Mouse (Mus musculus) kidney, postnatal 36 days (tissue): ENCODE results near the gene Phc2.

Experiments used
- DNase-seq, 2 experiments: peaks; one replicate each; pipeline ENCODE4 v3.0.0; 2021 to 2022; ENCODE audit warnings: mixed read lengths in 2 of 2

Phc2 gene

DNA sequence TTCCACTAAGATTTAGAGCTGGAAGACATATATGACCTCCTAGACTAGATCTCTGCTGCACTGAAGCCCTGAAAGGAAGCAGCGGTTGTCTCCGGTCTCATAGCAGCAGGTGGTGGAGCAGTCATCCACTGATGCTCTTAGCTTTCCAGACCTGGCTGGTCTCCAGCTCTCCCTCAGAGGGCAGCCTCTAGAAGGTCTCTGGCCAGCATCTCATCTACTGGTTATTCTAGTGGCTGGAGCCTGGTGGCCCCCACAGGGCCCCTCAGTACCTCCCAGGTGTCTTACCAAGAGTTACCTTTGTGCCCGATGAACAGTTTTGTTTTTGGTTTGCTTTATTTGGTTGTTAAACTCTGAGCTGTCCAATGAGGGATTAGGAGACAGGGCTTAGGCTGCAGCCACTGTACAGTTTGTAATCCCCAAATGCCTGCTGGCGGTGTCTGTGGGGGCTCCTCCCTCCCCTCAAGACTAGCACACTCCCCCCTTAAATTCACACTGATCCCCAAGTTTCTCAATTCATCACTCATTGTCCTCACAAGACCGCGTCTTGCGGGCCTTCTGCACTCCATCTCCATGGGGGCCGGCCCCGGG, 66.7 kb downstream of the Phc2 start:
- DNase-seq = peak in 1 of 2 experiments; percentile 38

GRCm38 (mm10) chr4:128721761-128722160, 67.3 kb downstream of the Phc2 start:
- no peak for DNase-seq

- no peak for DNase-seq
Observed at GRCm38 (mm10) chr4:128722932-128723331, 68.4 kb downstream of the Phc2 start.

GRCm38 (mm10) chr4:128723431-128723830, 68.9 kb downstream of the Phc2 start:
- DNase-seq = no peak

DNA sequence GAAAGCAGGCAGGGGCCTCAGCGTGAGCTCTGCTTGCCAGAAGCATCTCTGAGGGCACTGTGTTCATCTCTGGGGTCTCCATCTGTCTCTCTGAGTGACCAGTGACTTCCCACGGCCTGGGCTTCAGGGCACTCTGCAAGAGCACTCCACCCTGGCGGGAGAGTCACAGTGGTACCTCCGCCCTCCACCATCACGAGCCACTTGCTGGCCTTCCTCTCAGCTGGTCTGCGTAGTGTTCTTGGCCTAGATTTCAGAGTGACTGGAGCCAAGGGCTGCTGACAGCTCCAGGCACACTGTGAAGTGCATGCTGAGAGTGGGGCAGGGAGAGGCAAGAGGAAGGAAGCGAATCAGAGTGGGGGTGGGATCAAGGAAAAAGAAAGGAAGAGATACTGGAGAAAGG, 69.6 kb downstream of the Phc2 start:
- peak; percentile 40 to 57 for DNase-seq

- peak; percentile 83 to 95 for DNase-seq
Observed at GRCm38 (mm10) chr4:128727019-128727720, 72.7 kb downstream of the Phc2 start.

DNA sequence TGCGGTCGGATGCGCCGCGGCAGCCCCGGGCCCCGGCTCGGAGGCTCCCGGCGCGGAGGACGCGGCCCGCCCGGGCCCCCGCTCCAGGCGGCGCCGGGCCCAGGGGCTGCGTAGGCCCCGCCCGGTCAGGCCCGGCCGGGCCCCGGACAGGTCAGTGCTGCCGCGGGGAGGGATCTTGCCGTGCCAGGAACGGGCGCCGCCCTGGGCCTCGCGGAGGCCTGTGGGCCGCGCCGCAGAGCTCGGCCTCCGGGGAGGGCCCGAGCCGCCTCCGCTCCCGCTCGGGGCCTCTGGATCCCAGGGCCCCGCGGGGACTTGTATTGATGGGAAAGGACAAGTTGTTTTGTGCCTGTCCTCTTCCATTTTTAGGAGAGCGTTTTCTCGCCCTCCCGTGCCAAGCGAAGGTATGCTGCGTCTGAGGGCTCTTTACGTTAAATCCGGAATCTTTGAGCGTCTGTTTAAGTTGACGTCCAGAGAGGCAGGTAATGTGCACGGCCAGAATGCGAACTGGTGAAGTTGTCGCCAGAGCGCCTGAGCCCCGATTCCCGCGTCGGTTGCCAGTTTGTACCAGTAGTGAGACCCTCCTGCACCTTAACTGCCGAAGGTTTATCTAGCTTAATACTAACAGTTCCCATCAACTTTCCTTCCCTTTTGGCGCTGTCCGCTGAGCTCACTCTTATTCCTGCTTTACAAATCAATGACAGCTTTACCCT, 73.4 kb downstream of the Phc2 start:
- peak; percentile 76 to 81 for DNase-seq

DNA sequence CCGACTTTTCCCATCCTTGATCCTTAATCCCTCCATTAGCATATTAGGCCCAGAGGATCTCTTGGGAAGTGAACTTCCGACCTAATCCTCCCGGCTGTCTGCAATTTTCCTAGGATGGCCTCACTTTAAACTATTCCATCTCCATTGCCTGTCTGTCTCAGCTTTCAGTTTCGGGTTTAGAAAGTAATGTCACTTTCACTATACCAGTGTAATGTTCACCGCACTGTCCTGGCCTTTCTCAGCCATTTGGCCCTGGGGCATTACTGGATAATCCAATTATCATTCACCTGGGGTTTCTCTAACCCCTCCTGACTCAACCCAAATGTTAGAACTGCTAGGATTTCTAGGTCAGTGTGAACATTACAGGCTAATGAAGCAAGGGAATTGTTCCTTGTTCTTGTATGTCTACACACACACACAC, 73.9 kb downstream of the Phc2 start:
- no peak for DNase-seq

- DNase-seq = no peak
Observed at GRCm38 (mm10) chr4:128729033-128729708, 74.7 kb downstream of the Phc2 start.

DNA sequence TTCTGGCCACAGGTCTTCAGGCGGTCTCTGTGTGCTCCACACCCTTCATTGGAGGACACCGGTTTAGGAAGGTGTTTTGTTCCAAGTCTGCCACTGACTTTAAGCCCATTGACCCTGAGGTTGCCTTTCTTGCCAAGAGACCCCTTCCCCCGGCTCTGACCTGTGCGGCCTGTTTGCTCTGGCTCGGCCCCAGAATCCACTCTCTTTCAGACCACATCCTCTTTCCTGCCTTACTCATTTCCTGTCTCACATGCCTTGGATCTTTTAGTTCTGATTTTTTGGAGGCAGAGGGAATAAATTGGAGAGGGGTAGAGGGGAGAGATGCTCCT, 75.2 kb downstream of the Phc2 start:
- DNase-seq = peak; percentile 54 to 64

DNA sequence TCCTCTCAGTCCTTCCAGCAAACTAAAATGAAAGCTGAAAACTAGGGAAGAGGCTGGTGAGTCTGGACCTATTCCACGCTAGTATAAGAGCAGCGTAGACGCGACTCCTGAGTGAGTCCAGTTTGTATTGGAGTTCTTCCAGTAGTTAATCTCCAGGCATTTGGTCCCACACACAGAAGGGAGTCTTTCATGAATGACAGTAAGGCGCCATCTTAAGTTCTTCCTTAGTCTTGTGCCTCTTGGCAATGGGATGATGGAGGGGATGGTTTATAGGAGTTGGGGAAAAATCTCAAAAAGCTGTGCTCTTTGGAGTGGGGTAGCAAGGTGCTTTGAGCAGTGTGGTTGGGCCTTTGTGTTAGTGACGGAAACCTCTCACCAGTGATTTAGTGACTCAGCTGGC, 75.8 kb downstream of the Phc2 start:
- DNase-seq = no peak

DNA sequence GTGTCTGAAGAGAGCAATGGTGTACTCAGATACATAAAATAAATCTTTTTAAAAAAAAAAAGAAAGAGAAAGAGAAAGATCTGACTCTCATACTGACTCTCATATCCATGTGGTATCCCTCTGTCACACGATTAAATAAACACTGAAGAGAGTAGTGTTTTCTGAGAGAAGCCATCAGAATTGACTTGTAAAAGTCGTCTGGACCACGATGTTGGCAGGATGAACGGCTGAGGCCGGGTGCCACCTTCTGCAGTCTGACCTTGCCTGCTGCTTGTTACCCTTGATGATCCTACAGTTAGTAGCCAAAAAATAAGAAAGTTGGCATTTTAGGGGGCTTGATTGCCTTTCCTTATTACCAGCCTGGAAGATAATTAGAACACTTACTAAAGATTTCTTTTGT, 78.3 kb downstream of the Phc2 start:
- no peak for DNase-seq

DNA sequence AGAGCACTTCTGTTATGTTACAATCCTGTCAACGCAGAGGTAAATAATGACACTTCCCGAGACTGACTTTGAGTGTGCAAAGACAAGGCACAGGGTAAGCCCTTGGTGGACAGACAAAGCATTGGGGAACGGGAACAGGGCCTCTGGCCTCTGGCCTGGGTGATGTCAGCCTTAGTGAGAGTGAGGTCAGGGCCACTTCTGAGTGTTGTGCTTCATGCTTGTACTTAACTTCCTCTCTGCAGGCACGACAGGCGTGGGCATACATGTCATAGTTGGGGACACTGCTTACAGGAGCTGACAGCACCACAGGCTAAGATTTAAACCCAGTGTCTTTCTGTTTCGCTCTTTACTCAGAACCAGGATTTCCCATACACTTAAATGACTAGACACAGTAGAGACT, 79.0 kb downstream of the Phc2 start:
- peak; percentile 35 to 46 for DNase-seq

- peak; percentile 75 to 88 for DNase-seq
Observed at GRCm38 (mm10) chr4:128734217-128734616, 79.7 kb downstream of the Phc2 start.

- DNase-seq = peak; percentile 69 to 75
Observed at GRCm38 (mm10) chr4:128734721-128735671, 80.5 kb downstream of the Phc2 start.

GRCm38 (mm10) chr4:128737137-128737589, 82.7 kb downstream of the Phc2 start:
- DNase-seq = no peak

- DNase-seq = peak in 1 of 2 experiments; percentile 49
Observed at GRCm38 (mm10) chr4:128737825-128738610, 83.5 kb downstream of the Phc2 start.

DNA sequence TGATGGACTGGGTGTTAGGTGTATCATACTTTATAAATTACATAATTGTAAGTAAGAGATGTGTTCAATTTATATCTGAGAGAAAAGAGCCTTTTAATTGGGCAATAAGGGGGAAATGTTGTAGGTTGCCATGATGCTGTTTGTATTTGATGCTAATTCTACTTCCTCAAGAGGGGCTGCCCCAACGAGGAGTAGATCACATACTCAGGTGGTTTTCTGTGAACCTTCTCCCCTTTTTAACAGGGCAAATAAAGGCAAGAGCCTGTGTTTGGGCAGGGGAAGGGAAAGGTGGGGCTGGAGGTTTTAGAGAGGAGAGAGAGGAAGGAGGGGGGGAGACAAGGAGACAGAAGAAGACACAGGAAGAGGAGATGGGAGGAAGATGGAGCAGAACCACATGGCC, 86.4 kb downstream of the Phc2 start:
- no peak for DNase-seq

- no peak for DNase-seq
Observed at GRCm38 (mm10) chr4:128741906-128742305, 87.4 kb downstream of the Phc2 start.

GRCm38 (mm10) chr4:128742379-128742970, 88.0 kb downstream of the Phc2 start:
- no peak for DNase-seq

- no peak for DNase-seq
Observed at GRCm38 (mm10) chr4:128743031-128743626, 88.6 kb downstream of the Phc2 start.
